Mouse (Mus musculus) liver, postnatal 0 days (tissue): ENCODE results near the gene Mmp15. TPM values are rescaled to one million over a fixed set of nuclear protein-coding genes. Genes with fewer than 3 reads are reported as not detected.

Experiments
- ATAC-seq: fragments of 200-750 bp; cut with Nextera tagmentation; 2 replicates; pipeline ENCODE4 v1.8.0; 2017; ENCODE audit warnings: mild to moderate bottlenecking, moderate library complexity
- DNase-seq: peaks from one replicate; pipeline ENCODE4 v3.0.0-alpha.2; 2016
- H3K27ac ChIP-seq: fragments of 300-500 bp; sonication (generic); 2 replicates; pipeline ENCODE4 v1.5.1; 2014; ENCODE audit warnings: antibody characterized with exemption, moderate library complexity, mild to moderate bottlenecking, low read depth
- H3K27me3 ChIP-seq: fragments of 300-500 bp; sonication (generic); 2 replicates; pipeline ENCODE4 v1.6.1; 2014; ENCODE audit warnings: low read length, control low read depth, mixed read lengths; ENCODE audit not compliant: insufficient read depth
- H3K36me3 ChIP-seq: fragments of 300-500 bp; sonication (generic); replicated peaks from 2 replicates; pipeline ENCODE4 v1.6.1; 2014; ENCODE audit warnings: mild to moderate bottlenecking, control low read depth, low read length, moderate library complexity, mixed read lengths; ENCODE audit not compliant: insufficient read depth
- H3K4me1 ChIP-seq: fragments of 300-500 bp; sonication (generic); 2 replicates; pipeline ENCODE4 v1.6.1; 2014; ENCODE audit warnings: antibody characterized with exemption, mild to moderate bottlenecking, control low read depth; ENCODE audit not compliant: insufficient read depth
- H3K4me2 ChIP-seq: fragments of 300-500 bp; sonication (generic); 2 replicates; pipeline ENCODE4 v1.6.1; 2014; ENCODE audit warnings: low read depth, mild to moderate bottlenecking, low read length, moderate library complexity, mixed read lengths
- H3K4me3 ChIP-seq: fragments of 300-500 bp; sonication (generic); 2 replicates; pipeline ENCODE4 v1.5.1; 2014; ENCODE audit warnings: low read depth, low read length
- H3K9ac ChIP-seq: fragments of 300-500 bp; sonication (generic); replicated peaks from 2 replicates; pipeline ENCODE4 v1.6.1; 2014; ENCODE audit warnings: mild to moderate bottlenecking, moderate library complexity
- H3K9me3 ChIP-seq: fragments of 300-500 bp; sonication (generic); 2 replicates; pipeline ENCODE4 v1.6.1; 2016; ENCODE audit warnings: mild to moderate bottlenecking, control low read depth, low read length, mixed read lengths
- CTCF ChIP-seq: sonication (generic); IDR thresholded peaks from 2 replicates; pipeline ENCODE4 v1.5.1; 2016; ENCODE audit warnings: antibody characterized with exemption, low read depth
- EP300 ChIP-seq: IDR thresholded peaks from 2 replicates; pipeline ENCODE4 v1.6.1; 2016; ENCODE audit warnings: antibody characterized with exemption, low read depth, mild to moderate bottlenecking
- WGBS: fragments of 180-500 bp; shearing (Covaris S2); extraction: QIAGEN DNeasy Blood & Tissue Kit; methylation state at CpG from one replicate; pipeline ENCODE4 v1.1.7; 2014; ENCODE audit not compliant: insufficient replicate concordance; 5-methylcytosine and 5-hydroxymethylcytosine counted together
- polyA plus RNA-seq: library from polyadenylated mRNA; unstranded; fragments of >200 nt; fragmentation: Nextera tagmentation; extraction: Ambion mirVana; gene quantifications from 2 replicates; pipeline ENCODE4 v1.2.1, GENCODE M21; 2015

The Mmp15 gene
- polyA plus RNA-seq, 1 experiment from 2014 or later, result 0.66 TPM

GRCm38 (mm10) chr8:95380953-95381352 lies 28.9 kb downstream of the Mmp15 start:
- no peak overlapping the region for H3K27ac ChIP-seq
- ATAC-seq (no peak), DNase-seq (no peak)
- no peaks in the 10 kb centered on the region for H3K9me3 ChIP-seq
- H3K4me2 ChIP-seq, result no peak overlapping the region
- H3K36me3 ChIP-seq, result no peaks in the 10 kb centered on the region
- no peak overlapping the region for H3K4me3 ChIP-seq
- H3K4me1 ChIP-seq, result peaks cover 7% of the 10 kb centered on the region; the same call in 1 of the 2 replicates
- H3K9ac ChIP-seq, result no peak overlapping the region
- TF ChIP-seq EP300, result no peak
- TF ChIP-seq CTCF, result no peak
- H3K27me3 ChIP-seq, result no peaks in the 10 kb centered on the region

- ATAC-seq (no peak), DNase-seq (no peak)
- H3K9me3 ChIP-seq, result no peaks in the 10 kb centered on the region
- no peak overlapping the region for H3K9ac ChIP-seq
- peaks cover 7% of the 10 kb centered on the region; the same call in 1 of the 2 replicates for H3K4me1 ChIP-seq
- H3K4me3 ChIP-seq, result no peak overlapping the region
- no peaks in the 10 kb centered on the region for H3K27me3 ChIP-seq
- H3K4me2 ChIP-seq, result no peak overlapping the region
- H3K27ac ChIP-seq, result no peak overlapping the region
- WGBS, result 61% methylated on average over 3 of the region's 3 CpGs
- TF ChIP-seq EP300 (no peak), CTCF (no peak)
- no peaks in the 10 kb centered on the region for H3K36me3 ChIP-seq
Observed at GRCm38 (mm10) chr8:95381595-95381994, 29.5 kb downstream of the Mmp15 start.

- Histone ChIP-seq H3K9ac (no peak overlapping the region), H3K9me3 (no peaks in the 10 kb centered on the region), H3K4me3 (no peak overlapping the region), H3K27me3 (no peaks in the 10 kb centered on the region), H3K27ac (no peak overlapping the region), H3K36me3 (no peaks in the 10 kb centered on the region), H3K4me2 (no peak overlapping the region), H3K4me1 (no peaks in the 10 kb centered on the region)
- TF ChIP-seq EP300 (no peak), CTCF (no peak)
- ATAC-seq (no peak), DNase-seq (no peak)
- 69% methylated on average over 3 of the region's 3 CpGs for WGBS
Observed at GRCm38 (mm10) chr8:95384501-95384900, 32.4 kb downstream of the Mmp15 start.

- H3K4me1 ChIP-seq, result no peaks in the 10 kb centered on the region
- TF ChIP-seq CTCF, result no peak
- TF ChIP-seq EP300, result no peak
- no peaks in the 10 kb centered on the region for H3K27me3 ChIP-seq
- H3K4me3 ChIP-seq, result no peak overlapping the region
- H3K27ac ChIP-seq, result no peak overlapping the region
- 68% methylated on average over 5 of the region's 5 CpGs for WGBS
- no peak for DNase-seq
- H3K36me3 ChIP-seq, result no peaks in the 10 kb centered on the region
- no peak overlapping the region for H3K9ac ChIP-seq
- no peaks in the 10 kb centered on the region for H3K9me3 ChIP-seq
- no peak overlapping the region for H3K4me2 ChIP-seq
- ATAC-seq, result no peak
Observed at GRCm38 (mm10) chr8:95386037-95386436, 34.0 kb downstream of the Mmp15 start.

GRCm38 (mm10) chr8:95387221-95387620 lies 35.2 kb downstream of the Mmp15 start:
- DNase-seq (no peak), ATAC-seq (no peak)
- Histone ChIP-seq H3K4me1 (0 out of 2 replicates have a peak, but pooled peaks cover under 1% of the 10 kb centered on the region), H3K9me3 (no peaks in the 10 kb centered on the region), H3K4me3 (no peak overlapping the region), H3K4me2 (no peak overlapping the region), H3K27me3 (no peaks in the 10 kb centered on the region), H3K27ac (no peak overlapping the region), H3K9ac (no peak overlapping the region), H3K36me3 (no peaks in the 10 kb centered on the region)
- WGBS, result 79% methylated on average over 10 of the region's 10 CpGs
- no peak for TF ChIP-seq EP300
- no peak for TF ChIP-seq CTCF

GRCm38 (mm10) chr8:95387936-95388335 lies 35.9 kb downstream of the Mmp15 start:
- H3K27ac ChIP-seq, result no peak overlapping the region
- no peaks in the 10 kb centered on the region for H3K9me3 ChIP-seq
- H3K27me3 ChIP-seq, result no peaks in the 10 kb centered on the region
- ATAC-seq (no peak), DNase-seq (no peak)
- H3K9ac ChIP-seq, result no peak overlapping the region
- no peak for TF ChIP-seq EP300
- no peak for TF ChIP-seq CTCF
- 0 out of 2 replicates have a peak, but pooled peaks cover 3% of the 10 kb centered on the region for H3K4me1 ChIP-seq
- 79% methylated on average over 7 of the region's 7 CpGs for WGBS
- no peak overlapping the region for H3K4me3 ChIP-seq
- H3K36me3 ChIP-seq, result no peaks in the 10 kb centered on the region
- H3K4me2 ChIP-seq, result no peak overlapping the region

- DNase-seq (no peak), ATAC-seq (no peak)
- Histone ChIP-seq H3K4me3 (no peak overlapping the region), H3K4me1 (0 out of 2 replicates have a peak, but pooled peaks cover 3% of the 10 kb centered on the region), H3K36me3 (no peaks in the 10 kb centered on the region), H3K27me3 (no peaks in the 10 kb centered on the region), H3K4me2 (no peak overlapping the region), H3K9ac (no peak overlapping the region), H3K9me3 (no peaks in the 10 kb centered on the region), H3K27ac (no peak overlapping the region)
- no peak for TF ChIP-seq CTCF
- no peak for TF ChIP-seq EP300
- WGBS, result 22% methylated on average over 4 of the region's 4 CpGs
Observed at GRCm38 (mm10) chr8:95390312-95390711, 38.2 kb downstream of the Mmp15 start.
